Mouse (Mus musculus): ENCODE data around the gene Thra. TPM values are rescaled to one million over a fixed set of nuclear protein-coding genes. Genes with fewer than 3 reads are reported as not detected.

The Thra gene
- total RNA-seq, 4 experiments from 2014 or later = 92.5 to 98.4 (median 95.1) TPM

DNA sequence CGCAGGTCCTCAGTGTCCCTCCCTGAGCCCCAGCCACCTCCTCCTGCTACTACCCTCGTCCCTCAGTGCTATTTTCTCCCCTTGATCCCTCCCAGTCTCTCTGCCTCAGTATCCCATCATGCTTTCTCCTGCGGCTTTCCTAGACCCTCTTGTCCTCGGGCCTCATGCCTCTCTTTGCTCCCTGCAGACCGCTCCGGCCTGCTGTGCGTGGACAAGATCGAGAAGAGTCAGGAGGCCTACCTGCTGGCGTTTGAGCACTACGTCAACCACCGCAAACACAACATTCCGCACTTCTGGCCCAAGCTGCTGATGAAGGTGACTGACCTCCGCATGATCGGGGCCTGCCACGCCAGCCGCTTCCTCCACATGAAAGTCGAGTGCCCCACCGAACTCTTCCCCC lies 23.7 kb downstream of the Thra start:
- no peak for DNase-seq (ENCODE audit: low spot score)

DNA sequence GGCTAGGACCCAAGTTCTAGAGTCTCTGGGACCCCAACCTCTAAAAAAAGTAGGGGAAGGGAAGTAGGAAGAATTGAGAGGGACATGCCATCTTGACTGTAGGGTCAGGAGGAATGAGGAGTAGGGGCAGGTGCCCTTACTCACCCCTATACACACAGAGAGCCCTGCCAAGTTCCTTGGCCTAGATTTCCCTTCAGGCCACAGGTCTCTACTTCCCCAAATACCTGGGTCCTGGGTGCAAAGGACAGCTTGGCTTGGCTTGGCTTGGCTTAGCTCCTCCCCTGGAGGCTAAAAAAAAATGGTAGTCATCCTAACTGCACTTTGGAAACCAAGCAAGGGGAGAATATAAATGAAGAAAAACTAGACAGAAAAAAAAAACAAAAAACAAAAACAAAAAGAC lies 24.3 kb downstream of the Thra start:
- DNase-seq (ENCODE audit: low spot score) = no peak

DNA sequence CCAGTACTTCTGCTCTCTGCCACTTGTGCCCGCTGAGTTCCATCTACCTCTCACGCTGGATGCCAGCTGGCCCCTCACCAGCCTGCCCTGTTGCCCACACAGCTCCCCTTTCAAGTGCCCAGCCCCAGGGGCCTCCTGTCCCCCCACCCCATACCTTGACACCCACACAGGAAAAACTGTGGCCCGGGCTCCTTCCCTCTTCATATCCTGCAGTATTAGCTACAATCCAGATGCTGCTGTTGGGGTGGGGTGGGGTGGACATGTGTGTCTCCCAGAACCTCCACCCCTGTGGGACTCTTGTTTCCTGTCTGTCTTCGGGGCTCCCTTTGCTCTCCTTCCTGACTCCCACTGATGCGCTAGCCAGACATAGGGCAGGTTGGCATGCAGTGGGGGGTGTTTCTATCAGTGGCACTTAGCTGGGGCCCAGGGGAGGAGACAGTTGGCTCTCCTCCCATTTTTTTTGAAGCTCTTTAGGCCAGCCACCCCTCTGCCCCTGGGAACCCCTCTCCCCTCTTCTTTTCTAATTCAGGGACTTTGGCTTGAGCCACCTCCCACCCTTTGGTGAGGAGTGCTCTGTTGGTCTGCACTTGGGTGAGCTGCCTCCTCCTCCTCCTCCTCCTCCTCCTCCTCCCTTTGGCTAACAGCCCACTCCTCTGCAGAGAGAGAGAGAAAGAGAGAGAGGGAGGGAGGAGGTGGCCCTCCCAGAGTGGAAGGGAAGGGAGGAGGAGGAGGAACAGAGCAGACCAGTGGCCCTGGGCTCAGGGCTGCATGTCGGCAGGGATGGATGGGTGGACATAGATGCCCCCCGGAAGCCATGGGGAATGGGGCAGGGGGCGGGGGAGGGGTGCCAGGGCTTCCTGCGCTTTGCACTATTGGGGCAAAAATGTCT lies 25.2 kb downstream of the Thra start:
- peak; percentile 72 for DNase-seq (ENCODE audit: low spot score)

DNA sequence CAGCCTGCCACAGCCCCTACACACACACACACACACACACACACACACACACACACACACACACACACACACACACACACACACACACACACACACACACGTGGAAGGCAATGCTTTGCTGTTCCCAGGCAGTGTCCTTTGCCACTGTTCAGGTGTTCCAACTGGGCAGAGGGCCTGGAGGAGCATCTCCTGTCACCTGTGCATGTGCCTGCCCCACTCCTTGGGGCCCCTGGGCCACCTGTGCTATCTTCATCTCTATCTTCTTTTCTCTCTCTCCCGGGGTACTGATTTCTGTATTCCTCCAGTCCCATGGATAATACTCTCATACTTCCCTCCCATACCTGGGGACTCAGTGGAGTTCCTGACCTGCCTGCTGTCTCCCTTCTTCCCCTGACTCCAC lies 25.9 kb downstream of the Thra start:
- DNase-seq (ENCODE audit: low spot score) = peak; percentile 11

DNA sequence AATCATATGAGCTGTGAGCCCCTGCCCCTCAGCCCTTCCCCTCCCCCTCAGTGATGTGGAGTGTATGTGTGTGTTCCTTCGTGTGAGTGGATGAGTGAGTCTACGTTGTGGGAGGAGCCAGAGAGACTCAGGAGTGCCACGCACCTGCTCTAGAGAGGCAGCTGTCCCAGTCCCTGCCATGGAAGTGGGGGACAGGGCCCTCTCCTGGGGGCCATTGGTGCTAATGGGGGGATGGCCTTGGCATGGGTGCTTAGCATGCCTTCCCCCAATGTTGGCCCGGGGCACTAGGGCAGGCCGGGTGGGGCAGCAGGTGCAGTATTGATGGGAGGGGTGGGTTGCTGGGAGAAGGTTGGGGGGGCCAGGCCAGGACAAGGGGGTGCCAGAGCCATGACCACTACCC lies 26.4 kb downstream of the Thra start:
- DNase-seq (ENCODE audit: low spot score) = peak; percentile 6

DNA sequence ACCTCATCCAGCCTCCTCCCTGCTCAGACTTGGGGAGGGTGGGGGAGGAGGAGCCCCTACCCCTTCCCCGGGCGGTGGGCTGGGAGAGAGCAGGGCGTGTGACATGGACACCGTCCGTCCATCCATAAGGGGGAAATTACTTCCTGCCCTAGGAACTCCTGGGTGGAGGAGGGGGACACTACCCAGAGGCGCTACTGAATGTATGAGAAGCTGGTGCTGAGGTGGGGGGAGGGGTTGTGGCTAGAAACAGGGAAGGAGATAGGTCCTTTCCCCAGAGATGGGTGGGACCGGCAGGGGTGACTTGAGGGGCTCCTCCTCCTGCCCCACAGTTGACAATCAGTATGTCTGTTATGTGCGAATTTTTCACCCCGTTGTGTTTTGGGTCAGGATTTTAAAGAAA lies 26.8 kb downstream of the Thra start:
- peak; percentile 30 for DNase-seq (ENCODE audit: low spot score)

DNA sequence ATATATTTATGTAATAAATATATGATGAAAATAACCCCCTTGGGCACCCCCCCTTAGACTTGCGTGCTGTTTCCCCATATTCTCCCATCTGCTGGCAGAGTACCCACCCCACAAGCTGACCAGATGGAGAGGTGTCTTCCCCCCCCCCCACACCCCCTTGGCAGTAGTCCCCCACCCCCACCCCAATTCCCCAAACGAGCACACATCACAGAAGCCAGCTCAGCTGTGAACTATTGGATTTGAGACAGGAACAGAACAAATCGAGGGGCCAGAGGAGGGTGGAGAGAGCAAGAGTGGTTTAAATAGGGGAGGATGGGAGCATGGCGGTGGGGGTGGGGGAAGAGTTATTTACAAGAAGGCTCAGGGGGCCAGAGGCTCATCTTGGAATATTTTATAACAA lies 27.3 kb downstream of the Thra start:
- DNase-seq (ENCODE audit: low spot score) = no peak

DNA sequence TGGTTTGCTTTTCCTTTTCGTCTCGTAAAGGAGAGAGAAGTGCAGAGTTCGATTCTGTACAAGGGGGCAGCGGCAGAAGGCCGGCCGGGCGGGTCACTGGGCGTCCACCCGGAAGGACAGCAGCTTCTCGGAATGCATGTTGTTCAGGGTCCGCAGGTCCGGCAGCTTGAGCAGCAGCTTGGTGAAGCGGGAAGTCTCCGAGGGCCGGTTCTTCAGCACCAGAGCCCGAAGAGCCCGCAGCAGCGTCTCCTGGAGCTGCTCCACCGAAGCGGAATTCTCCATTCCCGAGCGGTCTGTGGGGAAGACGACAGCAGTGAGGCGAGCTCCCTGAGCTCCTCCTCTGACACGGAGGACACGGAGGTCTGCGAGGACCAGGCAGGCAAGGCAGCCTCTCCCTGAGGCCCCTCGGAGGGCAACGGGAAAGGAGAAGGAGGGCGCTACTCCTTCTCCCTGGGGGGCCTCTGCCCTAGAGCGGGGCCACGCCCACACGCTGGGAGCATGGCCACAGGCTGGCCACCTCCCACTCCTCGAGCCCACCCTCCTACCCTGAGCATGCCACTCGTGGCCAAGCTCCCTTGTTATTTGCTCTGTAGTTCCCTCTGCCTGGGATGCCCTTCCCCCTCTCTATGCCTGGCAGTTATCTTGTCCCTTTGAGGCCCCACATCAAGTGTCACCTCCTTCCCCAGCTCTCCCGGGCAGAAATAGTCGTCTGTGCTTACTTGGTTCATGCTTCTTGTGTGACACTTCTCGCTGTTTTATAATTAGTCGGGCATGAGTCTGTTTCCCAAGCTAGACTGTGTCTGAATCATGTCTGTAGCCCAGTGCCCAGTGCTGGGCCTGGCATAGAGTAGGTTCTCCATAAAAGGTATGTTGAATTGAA lies 27.9 kb downstream of the Thra start:
- DNase-seq (ENCODE audit: low spot score) = peak; percentile 66

DNA sequence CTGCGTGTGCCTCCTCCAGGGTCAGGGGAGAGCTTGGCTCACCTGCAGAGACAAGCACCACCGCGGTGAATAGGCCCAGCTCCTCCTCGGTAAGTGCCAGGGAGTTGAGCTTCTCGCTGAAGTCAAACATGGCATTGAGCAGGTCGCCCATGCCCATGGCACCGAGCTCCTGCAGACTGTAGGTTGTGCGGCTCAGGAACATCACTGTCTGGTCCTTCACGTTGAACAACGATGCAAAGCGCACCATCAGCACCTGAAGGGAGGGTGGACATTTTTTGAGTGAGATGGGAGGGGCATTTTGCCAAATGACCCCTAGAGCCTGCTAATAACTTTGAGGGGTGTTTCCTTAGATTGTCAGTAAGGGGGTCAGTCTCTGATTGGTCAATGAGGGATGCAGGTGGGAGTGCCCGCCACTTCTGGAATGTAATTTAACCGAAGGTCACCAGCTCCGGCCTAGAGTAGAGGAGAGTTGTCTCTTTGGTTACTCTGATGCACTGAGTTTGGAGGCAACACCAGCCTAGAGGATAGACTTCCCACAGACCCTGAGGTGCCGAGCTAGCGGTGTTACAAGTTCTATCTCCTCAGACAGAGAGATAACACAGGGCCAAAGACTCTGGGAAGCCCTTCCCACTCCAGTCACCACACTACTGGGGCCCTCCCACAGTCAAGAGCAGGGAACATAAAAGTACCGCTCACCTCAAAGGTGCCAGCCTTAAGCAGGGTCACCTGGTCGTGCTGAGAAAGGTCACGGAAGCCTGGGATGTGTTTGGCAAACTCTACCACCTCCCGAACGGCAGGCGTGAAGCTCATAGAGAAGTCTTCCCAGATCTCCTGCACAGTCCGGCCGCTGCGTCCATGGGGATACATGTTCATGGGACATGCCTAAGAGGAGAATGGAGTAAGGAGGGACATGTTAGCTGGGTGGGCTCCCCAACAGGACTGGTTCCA lies 28.8 kb downstream of the Thra start:
- DNase-seq (ENCODE audit: low spot score) = peak; percentile 13

DNA sequence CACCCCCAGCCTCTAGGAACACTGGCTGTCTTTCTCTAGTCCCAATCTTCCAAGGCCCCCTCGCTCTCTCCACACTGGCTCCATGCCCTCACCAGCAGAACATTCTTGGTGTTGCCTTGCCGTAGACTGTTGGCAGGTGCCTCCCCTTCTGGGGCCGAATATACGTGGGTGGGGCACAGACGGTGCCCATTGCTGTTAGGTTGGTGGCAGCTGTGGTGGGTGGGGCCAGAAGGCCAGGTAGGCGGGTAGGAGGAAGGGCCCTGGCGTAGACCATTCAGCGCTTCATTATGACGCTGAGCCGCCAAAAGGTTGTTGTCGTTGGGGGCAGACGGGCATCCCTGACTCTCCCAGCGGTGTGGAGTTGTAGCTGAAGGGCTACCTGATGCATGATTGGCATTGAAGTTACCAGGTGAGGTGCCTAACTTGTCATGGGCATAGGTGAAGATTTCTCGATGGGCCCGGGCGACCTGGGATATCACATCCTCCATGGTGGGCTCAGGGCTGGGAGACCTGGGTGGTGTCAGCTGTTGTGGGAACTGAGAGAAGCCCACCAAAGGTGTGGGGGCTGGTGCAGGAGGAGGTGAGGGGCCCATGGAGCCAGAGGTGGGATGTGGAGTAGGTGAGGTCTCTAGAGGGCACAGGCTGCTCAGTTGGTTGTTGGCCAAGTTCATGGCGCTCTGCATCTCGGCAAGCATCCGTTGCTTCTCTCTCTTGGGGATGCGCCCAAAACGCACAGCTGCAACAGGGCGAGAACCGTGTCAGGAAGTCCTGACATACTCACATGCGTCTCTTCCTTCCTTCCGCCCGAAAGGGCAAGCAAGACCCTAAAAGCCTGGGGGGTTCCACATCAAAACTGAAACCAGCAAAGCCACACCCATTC lies 29.9 kb downstream of the Thra start:
- peak; percentile 33 for DNase-seq (ENCODE audit: low spot score)

DNA sequence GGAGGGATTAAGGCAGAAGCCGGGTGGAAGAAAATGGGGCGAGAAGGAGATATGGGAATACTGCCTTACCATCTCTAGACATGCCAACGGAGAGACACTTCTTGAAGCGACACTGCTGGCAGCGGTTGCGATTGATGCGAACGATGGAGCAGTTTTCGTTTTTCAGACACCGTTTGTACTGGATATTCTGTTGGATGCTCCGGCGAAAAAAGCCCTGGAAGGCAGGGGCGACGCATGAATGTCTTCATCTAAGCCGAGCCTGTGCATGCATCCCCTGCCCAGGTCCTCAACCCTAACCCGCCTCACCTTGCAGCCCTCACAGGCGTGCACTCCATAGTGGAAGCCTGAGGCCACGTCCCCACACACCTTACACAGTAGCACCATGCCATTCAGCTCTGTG lies 30.7 kb downstream of the Thra start:
- DNase-seq (ENCODE audit: low spot score) = peak; percentile 21

DNA sequence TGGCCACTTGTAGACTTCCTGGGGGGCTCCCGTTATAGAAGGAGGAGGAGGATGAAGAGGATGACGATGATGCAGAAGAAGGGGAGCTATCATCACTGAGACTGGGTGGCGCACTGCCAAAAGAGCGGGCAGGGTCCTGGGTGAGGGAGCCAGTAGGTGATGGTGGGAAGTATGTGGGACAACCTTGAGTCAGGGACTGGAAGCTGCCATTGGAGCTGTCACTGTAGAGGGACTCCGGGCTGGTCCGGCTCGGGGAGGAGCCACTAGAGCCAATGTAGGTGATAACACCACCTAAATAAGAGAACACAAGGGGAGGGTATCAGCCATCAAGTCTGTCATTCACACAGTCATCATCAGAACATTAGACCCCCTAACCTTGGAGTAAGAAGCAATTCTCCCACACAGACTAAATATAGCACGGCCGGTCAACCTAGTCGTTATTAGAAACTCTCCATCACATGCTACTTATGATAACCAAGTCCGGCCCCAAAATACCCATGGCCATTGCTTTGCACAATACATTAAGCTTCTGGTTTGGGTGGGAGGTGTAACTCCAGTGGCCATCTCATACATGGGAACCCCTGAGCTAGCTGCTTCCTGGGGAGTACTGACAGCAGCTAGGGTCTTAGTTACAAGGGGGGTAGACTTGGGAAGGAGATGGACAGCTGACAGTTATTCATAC lies 31.5 kb downstream of the Thra start:
- peak; percentile 41 for DNase-seq (ENCODE audit: low spot score)

DNA sequence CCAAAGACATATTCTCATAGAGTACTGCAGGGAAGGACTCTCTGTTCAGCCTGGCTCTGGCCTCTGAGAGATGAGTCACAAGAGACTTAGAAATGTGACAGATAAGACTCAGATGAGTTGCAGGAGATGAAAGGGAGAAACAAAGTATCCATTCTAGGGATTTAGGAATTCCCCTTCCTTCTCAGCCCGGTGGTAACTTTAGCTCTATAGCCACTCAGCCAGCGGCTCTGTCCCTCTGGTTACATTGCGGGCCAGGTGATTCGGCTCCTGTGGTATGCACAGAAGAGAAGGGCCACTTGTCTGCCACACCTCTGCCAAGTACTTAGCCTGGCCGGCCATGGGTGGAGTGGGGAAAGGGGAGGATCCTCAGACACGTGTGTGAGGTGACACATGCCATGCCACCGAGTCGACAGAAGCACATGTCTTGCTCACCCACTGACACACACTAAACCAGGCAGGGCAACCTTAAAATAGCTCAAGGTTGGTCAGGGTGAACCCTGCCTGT lies 32.3 kb downstream of the Thra start:
- peak; percentile 89 for DNase-seq (ENCODE audit: low spot score)

DNA sequence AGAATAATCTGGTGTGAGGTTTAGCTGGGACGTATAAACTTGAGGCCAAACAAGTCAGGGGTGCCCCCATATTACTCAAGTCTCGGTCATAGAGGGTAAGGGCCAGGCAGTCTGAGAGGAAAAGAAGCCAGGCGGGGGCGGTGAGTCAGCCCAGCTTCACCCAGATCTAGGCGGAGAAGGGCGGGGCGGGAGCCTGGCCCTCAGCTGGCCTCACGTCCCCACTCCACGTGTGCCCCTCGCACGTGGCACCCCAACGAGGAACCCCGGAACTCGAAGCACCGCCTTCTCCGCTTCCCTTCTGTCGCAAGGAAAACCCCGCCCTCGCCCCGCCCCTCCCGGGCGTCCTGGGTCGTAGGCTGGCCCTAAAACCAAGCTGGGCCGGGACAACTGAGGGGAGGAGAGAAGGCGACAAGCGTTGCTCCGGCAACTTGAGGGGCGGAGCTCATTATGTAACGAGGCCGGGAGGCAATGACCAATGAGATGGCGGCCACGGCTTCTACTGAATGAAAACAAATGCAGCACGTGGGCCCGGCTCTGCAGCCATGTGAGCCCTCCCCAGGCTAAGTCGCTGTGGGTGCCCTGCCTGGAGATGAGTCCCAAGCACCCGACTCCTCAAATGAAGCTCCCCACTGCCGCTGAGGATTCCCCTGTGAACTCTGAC lies 33.3 kb downstream of the Thra start:
- DNase-seq (ENCODE audit: low spot score) = peak; percentile 100

DNA sequence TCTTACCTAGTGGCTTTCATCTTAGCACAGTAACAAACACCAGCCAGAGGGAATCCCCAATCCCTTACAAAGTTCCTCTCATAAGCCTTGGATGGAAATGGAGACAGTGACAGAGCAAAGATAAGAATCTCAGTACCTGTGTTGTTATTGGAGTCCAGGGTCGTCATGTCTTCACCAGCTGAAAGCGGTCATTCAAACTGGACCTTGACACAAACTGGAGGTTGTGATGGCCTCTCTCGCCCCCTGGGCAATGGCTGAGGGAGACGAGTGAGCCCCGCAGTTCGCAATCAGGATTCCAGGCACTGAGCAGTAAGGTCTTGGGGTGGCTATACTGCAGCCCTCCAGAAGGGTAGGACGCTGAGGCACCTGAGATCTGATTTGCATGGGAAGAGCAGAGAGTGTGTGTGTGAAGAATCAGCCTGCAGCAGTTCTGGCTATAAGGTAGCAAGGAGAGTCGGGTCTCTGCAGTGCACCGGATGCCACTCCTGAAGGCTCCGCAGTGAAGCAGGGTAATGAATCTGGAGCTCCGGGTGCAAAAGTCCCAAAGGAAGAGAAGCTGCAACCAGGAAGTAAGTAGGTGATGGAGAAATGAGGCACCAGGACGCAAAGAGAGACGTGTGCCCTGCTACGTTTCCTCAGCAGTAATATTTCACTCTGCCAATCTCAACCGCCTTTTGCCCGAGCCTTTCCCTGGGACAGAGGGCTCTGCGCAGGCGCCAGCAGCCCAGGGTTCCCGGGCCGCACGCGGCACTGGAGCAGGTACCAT lies 34.3 kb downstream of the Thra start, which contains the start of gene Nr1d1:
Nr1d1 (minus strand) TSS at position 752 of the 766 bp plus-strand sequence.
- no peak for DNase-seq (ENCODE audit: low spot score)

DNA sequence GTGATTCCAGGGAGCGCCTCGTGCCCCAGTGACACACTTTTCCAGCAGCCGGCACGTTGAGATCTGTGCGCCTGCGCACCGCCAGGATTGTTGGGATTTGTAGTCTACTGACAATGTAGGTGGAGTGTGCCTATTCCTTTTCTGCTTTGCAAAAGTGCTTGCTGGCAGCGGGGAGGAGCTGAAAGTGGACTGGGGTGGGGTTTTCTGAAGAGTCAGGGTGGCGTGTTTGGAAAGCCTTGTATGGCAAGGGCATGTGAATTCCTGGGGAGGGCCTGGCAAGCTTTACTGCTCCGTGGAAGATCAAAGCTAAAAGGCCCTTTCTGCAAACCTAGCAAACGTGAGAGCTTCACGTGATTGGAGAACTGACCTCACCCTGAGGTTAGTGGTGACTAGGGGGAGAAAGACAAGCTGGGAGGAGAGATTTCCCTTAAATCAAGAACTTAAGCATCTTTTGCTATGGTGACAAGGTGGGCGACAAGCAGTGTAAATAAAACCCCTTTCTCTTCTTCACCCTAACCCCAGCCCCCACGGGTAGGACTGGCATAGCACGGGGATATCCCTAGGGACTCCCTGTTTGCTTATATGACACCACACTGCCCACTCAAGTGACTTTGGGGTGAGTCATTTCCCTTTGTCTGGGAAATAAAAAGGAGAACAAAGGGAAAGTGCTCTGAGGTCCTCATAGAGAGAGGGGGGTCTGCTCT lies 35.1 kb downstream of the Thra start:
- DNase-seq (ENCODE audit: low spot score) = peak; percentile 100

DNA sequence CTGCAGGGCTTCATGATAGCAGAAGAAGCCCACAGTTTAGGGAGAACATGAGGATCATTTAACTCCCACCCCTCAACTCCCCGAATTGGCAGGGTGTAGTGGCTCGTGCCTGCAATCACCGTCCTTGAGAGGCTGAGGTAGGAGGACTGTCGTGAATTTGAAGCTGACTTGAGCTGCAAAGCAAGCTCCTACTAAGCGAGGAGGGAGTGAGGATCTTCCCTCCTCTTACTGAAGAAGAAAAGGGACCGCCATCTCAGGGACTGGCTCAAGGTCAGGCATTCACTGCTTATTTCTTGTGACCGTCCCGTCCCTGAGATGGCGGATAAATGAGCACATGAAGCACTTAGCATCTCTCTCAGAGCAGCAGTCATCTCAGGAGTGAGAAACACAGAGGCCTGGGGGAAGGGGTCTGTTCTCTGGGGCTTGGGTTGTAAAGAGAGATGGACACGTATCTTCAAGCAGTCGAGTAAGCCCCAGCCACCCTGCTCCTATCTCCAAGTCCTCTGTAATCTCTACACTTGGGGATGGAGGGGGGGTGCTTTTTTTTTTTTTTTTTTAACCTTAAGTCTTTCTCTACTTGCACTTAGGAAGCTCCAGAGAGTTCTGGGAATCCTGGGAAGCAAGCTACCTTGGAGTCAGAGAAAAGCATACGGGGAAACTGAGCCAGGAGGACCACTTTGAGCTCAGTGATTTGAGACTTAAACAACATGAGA lies 35.8 kb downstream of the Thra start:
- DNase-seq (ENCODE audit: low spot score) = no peak

Measured in heart, adult 8-10 months (tissue).